Mouse (Mus musculus) liver, postnatal 0 days (tissue): ENCODE data around the gene Gipc3. TPM values are rescaled to one million over a fixed set of nuclear protein-coding genes. Genes with fewer than 3 reads are reported as not detected.

Experiments
- ATAC-seq: fragments of 200-750 bp; cut with Nextera tagmentation; 2 replicates; pipeline ENCODE4 v1.8.0; 2017; ENCODE audit warnings: mild to moderate bottlenecking, moderate library complexity
- DNase-seq: peaks from one replicate; pipeline ENCODE4 v3.0.0-alpha.2; 2016
- H3K27ac ChIP-seq: fragments of 300-500 bp; sonication (generic); 2 replicates; pipeline ENCODE4 v1.5.1; 2014; ENCODE audit warnings: antibody characterized with exemption, moderate library complexity, mild to moderate bottlenecking, low read depth
- H3K27me3 ChIP-seq: fragments of 300-500 bp; sonication (generic); 2 replicates; pipeline ENCODE4 v1.6.1; 2014; ENCODE audit warnings: low read length, control low read depth, mixed read lengths; ENCODE audit not compliant: insufficient read depth
- H3K36me3 ChIP-seq: fragments of 300-500 bp; sonication (generic); replicated peaks from 2 replicates; pipeline ENCODE4 v1.6.1; 2014; ENCODE audit warnings: mild to moderate bottlenecking, control low read depth, low read length, moderate library complexity, mixed read lengths; ENCODE audit not compliant: insufficient read depth
- H3K4me1 ChIP-seq: fragments of 300-500 bp; sonication (generic); 2 replicates; pipeline ENCODE4 v1.6.1; 2014; ENCODE audit warnings: antibody characterized with exemption, mild to moderate bottlenecking, control low read depth; ENCODE audit not compliant: insufficient read depth
- H3K4me2 ChIP-seq: fragments of 300-500 bp; sonication (generic); 2 replicates; pipeline ENCODE4 v1.6.1; 2014; ENCODE audit warnings: low read depth, mild to moderate bottlenecking, low read length, moderate library complexity, mixed read lengths
- H3K4me3 ChIP-seq: fragments of 300-500 bp; sonication (generic); 2 replicates; pipeline ENCODE4 v1.5.1; 2014; ENCODE audit warnings: low read depth, low read length
- H3K9ac ChIP-seq: fragments of 300-500 bp; sonication (generic); replicated peaks from 2 replicates; pipeline ENCODE4 v1.6.1; 2014; ENCODE audit warnings: mild to moderate bottlenecking, moderate library complexity
- H3K9me3 ChIP-seq: fragments of 300-500 bp; sonication (generic); 2 replicates; pipeline ENCODE4 v1.6.1; 2016; ENCODE audit warnings: mild to moderate bottlenecking, control low read depth, low read length, mixed read lengths
- CTCF ChIP-seq: sonication (generic); IDR thresholded peaks from 2 replicates; pipeline ENCODE4 v1.5.1; 2016; ENCODE audit warnings: antibody characterized with exemption, low read depth
- EP300 ChIP-seq: IDR thresholded peaks from 2 replicates; pipeline ENCODE4 v1.6.1; 2016; ENCODE audit warnings: antibody characterized with exemption, low read depth, mild to moderate bottlenecking
- WGBS: fragments of 180-500 bp; shearing (Covaris S2); extraction: QIAGEN DNeasy Blood & Tissue Kit; methylation state at CpG from one replicate; pipeline ENCODE4 v1.1.7; 2014; ENCODE audit not compliant: insufficient replicate concordance; 5-methylcytosine and 5-hydroxymethylcytosine counted together
- polyA plus RNA-seq: library from polyadenylated mRNA; unstranded; fragments of >200 nt; fragmentation: Nextera tagmentation; extraction: Ambion mirVana; gene quantifications from 2 replicates; pipeline ENCODE4 v1.2.1, GENCODE M21; 2015

The Gipc3 gene
- polyA plus RNA-seq, 1 experiment from 2014 or later = 0.02 TPM

DNA sequence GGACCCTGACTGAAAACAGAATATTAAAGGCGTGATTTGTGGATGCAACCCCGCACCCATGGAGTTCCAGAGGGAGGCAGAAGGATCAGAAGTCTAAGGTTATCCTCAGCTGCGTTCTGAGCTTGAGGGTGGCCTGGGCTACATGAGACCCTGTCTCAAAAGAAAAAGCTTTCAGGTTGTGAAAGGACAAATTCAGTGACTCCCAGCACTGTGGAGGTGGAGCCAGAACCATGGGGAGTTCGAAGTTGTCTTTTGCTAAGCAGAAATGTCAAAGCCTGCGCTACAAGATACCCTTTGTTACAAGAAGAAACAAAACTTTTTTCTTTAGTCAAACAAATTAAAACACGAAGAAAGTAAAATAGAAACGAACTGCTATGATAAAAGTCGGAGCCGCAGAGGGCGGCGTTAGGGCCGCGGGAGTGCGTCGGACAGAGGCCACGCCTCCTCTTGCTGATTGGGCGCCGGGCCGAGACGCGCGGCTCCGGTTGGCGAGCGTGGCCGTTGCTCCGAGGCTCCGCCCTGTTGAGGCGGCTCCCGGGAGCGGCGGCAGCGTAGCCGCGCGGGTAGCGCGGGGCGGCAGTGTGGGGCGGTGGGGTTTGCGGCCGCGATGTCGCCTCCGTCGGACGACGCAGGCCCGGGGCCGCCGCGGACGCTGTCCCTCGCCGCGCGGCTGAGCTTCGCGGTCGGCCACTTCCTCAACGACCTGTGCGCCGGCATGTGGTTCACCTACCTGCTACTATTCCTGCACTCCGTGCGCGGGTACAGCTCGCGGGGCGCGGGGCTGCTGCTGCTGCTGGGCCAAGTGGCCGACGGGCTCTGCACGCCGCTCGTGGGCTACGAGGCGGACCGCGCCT, 14.2 kb upstream of the Gipc3 start, which contains the start of gene Mfsd12:
Gene Mfsd12 (plus strand): TSS at position 501 of the 854 bp plus-strand sequence.
- 2% methylated on average over 65 of the region's 79 CpGs for WGBS
- Histone ChIP-seq H3K27ac (peak within 1 kb of the TSS; percentile 80), H3K4me1 (peaks cover 47% of the 10 kb centered on the region)

GRCm38 (mm10) chr10:81356352-81356990, 13.4 kb upstream of the Gipc3 start:
- Histone ChIP-seq H3K4me3 (peak overlapping the region; percentile 69), H3K9ac (peak overlapping the region; percentile 79), H3K4me1 (peaks cover 48% of the 10 kb centered on the region), H3K27me3 (no peaks in the 10 kb centered on the region), H3K4me2 (peak overlapping the region; percentile 81), H3K36me3 (peaks cover 12% of the 10 kb centered on the region), H3K9me3 (no peaks in the 10 kb centered on the region), H3K27ac (peak overlapping the region; percentile 80)
- DNase-seq (peak; percentile 42), ATAC-seq (no peak)
- TF ChIP-seq CTCF (no peak), EP300 (no peak)
- WGBS = 22% methylated on average over 12 of the region's 12 CpGs

More for the DNA sequence above, 14.2 kb upstream of the Gipc3 start, which contains the start of gene Mfsd12:
- TF ChIP-seq CTCF (no peak), EP300 (no peak)
- DNase-seq = peak; percentile 94
- no peaks in the 10 kb centered on the region for H3K27me3 ChIP-seq
- peak within 1 kb of the TSS; percentile 79 for H3K9ac ChIP-seq
- peak within 1 kb of the TSS; percentile 69 for H3K4me3 ChIP-seq
- H3K9me3 ChIP-seq = no peaks in the 10 kb centered on the region
- H3K36me3 ChIP-seq = peaks cover 19% of the 10 kb centered on the region
- ATAC-seq = peak; percentile 89
- peak within 1 kb of the TSS; percentile 81 for H3K4me2 ChIP-seq

DNA sequence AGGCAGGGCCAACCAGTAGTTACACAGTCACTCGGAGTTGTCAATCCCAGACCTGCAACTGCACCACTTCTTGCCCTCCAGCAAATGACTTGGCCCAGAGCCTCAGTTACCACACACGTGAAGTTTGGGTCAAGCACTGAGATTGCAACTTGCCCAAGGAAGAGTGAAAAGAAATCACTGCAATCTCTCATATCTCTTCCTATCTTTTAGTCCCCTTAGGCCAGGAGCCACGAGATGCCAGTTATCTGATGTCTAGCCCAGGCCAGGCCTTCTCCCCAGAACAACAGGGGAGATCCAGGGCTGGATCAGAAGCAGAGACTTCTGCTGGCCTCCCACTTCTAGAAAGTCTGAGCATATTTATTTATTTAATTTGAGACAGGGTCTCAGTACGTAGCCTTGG, 12.5 kb upstream of the Gipc3 start:
- no peak overlapping the region for H3K4me2 ChIP-seq
- WGBS = 67% methylated on average over 4 of the region's 4 CpGs
- H3K36me3 ChIP-seq = peaks cover 3% of the 10 kb centered on the region; the same call in 1 of the 2 replicates
- no peak for TF ChIP-seq CTCF
- no peak for TF ChIP-seq EP300
- peak overlapping the region; percentile 50; the same call in 1 of the 2 replicates for H3K27ac ChIP-seq
- no peak overlapping the region for H3K4me3 ChIP-seq
- DNase-seq (no peak), ATAC-seq (no peak)
- peaks cover 47% of the 10 kb centered on the region for H3K4me1 ChIP-seq
- no peak overlapping the region for H3K9ac ChIP-seq
- H3K9me3 ChIP-seq = no peaks in the 10 kb centered on the region
- H3K27me3 ChIP-seq = no peaks in the 10 kb centered on the region

DNA sequence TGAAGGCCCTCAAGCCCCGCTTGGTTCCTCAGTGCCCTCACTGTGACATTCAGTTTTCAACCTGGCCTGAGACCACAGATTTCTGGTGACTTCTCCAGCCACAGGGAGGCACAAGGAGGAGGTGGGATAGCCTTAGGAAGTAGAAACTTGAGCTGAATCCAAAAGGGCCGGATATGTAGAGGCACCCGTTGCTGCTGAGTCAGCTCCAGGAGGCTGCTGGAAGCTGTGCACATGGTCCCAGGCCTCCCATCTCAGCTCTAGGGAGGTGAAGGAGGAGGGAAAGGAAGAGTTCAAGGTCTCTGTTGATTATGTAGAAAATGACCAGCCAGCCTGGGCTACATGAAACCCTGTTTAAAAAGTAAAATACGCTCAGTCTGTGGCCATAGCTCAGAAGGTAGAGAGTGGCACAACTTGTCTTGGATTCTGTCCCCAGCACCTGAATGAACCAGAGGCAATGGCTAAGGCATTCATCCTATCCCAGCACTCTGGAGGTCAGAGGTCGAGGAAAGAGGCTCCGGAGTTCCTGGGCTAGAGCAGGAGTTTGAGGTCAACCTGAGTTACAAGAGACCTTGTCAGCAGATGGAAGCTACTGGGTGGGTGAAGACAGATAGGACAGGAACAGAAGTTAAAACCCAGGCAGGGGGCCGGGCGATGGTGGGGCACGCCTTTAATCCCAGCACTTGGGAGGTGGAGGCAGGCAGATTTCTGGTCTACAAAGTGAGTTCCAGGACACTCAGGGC, 11.8 kb upstream of the Gipc3 start:
- Histone ChIP-seq H3K27ac (no peak overlapping the region), H3K9ac (no peak overlapping the region), H3K27me3 (no peaks in the 10 kb centered on the region), H3K4me1 (peaks cover 48% of the 10 kb centered on the region), H3K36me3 (no peaks in the 10 kb centered on the region), H3K9me3 (no peaks in the 10 kb centered on the region), H3K4me2 (no peak overlapping the region), H3K4me3 (no peak overlapping the region)
- DNase-seq (no peak), ATAC-seq (no peak)
- 69% methylated on average over 9 of the region's 9 CpGs for WGBS
- TF ChIP-seq EP300 = no peak
- TF ChIP-seq CTCF = no peak

- WGBS = 15% methylated on average over 9 of the region's 9 CpGs
- DNase-seq = peak; percentile 74
- Histone ChIP-seq H3K4me2 (peak overlapping the region; percentile 67), H3K27ac (peak overlapping the region; percentile 50), H3K9me3 (no peaks in the 10 kb centered on the region), H3K27me3 (no peaks in the 10 kb centered on the region), H3K9ac (no peak overlapping the region), H3K4me3 (peak overlapping the region; percentile 11; the same call in 1 of the 2 replicates), H3K4me1 (peaks cover 51% of the 10 kb centered on the region), H3K36me3 (peaks cover 10% of the 10 kb centered on the region)
- no peak for ATAC-seq
- TF ChIP-seq EP300 (0 out of 2 replicates have a peak, but pooled peaks have one; percentile 10), CTCF (no peak)
Observed at GRCm38 (mm10) chr10:81351678-81352291, 8.7 kb upstream of the Gipc3 start.
